Mouse (Mus musculus): ENCODE results near the gene Wars2.

GRCm38 (mm10) chr3:99174658-99175304, 33.9 kb downstream of the Wars2 start:
- TF ChIP-seq CTCF (conservative IDR thresholded peaks at IDR 0.05; ENCODE audit: low read length): no peak
- TF ChIP-seq NANOG (IDR thresholded peaks at IDR 0.05; ENCODE audit: borderline replicate concordance, low read length): no peak
- TF ChIP-seq POU5F1 (IDR thresholded peaks at IDR 0.05; ENCODE audit: borderline replicate concordance, low read length): no peak

All from E14TG2a.4 (cell line).